In genomic region chr1:181256689-181257584, GRCm38 (mm10) we compare ENCODE assay signal across 8 mouse cellular contexts. TPM values are rescaled to one million over a fixed set of nuclear protein-coding genes. Genes with fewer than 3 reads are reported as not detected.
DNase-seq lines count a peak whose midpoint lies in the region.

No protein-coding gene starts in this region.

- no peaks in the 10 kb centered on the region for H3K36me3 ChIP-seq in embryonic facial prominence, embryonic 10.5 days (replicated peaks)

- WGBS in embryonic facial prominence, embryonic 10.5 days: 18% methylated on average over 36 of the region's 36 CpGs

- peaks cover 31% of the 10 kb centered on the region for H3K27me3 ChIP-seq in embryonic facial prominence, embryonic 10.5 days (replicated peaks; ENCODE audit: low read depth, poor library complexity, severe bottlenecking)

- peaks cover 63% of the 10 kb centered on the region for H3K4me1 ChIP-seq in embryonic facial prominence, embryonic 10.5 days

- H3K27ac ChIP-seq in embryonic facial prominence, embryonic 10.5 days (replicated peaks): peak overlapping the region; percentile 83

- peak overlapping the region; percentile 60 for H3K4me3 ChIP-seq in embryonic facial prominence, embryonic 10.5 days

- DNase-seq in A20 (ENCODE audit: low read depth, low spot score) (peak; percentile 93), ZHBTc4 (ENCODE audit: low read depth, low spot score) (peak; percentile 79)
- DNase-seq in embryonic facial prominence, embryonic 10.5 days (ENCODE audit: low spot score): peak; percentile 75
- DNase-seq in heart, adult 8-10 months (ENCODE audit: low spot score): peak; percentile 68
- peak; percentile 86 to 89 for DNase-seq in kidney, adult 8-10 months
- DNase-seq in lung, postnatal 10 days: peak; percentile 82
- peak; percentile 71 for DNase-seq in ovary, postnatal 14 days (ENCODE audit: low spot score)
- DNase-seq in urinary bladder, postnatal 36 days (ENCODE audit: low spot score in 2 of 2): peak; percentile 81 to 90

- no peaks in the 10 kb centered on the region for H3K9me3 ChIP-seq in embryonic facial prominence, embryonic 10.5 days

RNA-seq across cellular contexts. Expression of gene Wdr26, which starts 45.1 kb away (rescaled TPM):
- polyA plus RNA-seq in embryonic facial prominence, embryonic 10.5 days (2016; fragmentation: Nextera tagmentation; extraction: Ambion mirVana): 30.3 and 30.9 TPM in 2 replicates
- 10 to 100 TPM; 87.5 to 93.5 (median 89.2) TPM for total RNA-seq in heart, adult 8-10 months (2022)

Comparison
In these comparisons a context has a peak if more than half of its experiments do, and no peak if none do; other contexts are left out.
1. Peak in every context shown above with its lines: DNase-seq, H3K4me3 ChIP-seq and H3K27ac ChIP-seq.